Mouse (Mus musculus) CH12.LX (cell line): ENCODE results near the gene Intu.

Source experiments
- CHD1 ChIP-seq: IDR thresholded peaks from 2 replicates; pipeline ENCODE4 v1.6.1; 2012; ENCODE audit warnings: low read depth, low read length, improper control_type of control experiment, inconsistent platforms
- CHD2 ChIP-seq: IDR thresholded peaks from 2 replicates; pipeline ENCODE4 v1.6.1; 2011; ENCODE audit warnings: low read length, improper control_type of control experiment
- CTCF ChIP-seq, 2 experiments: IDR thresholded peaks in 1 of 2; conservative IDR thresholded peaks in 1 of 2; 2 replicates each; pipeline ENCODE4 v1.5.1; 2011 to 2012; ENCODE audit warnings: low read depth in 2 of 2, low read length in 2 of 2, improper control_type of control experiment in 1 of 2, inconsistent platforms in 1 of 2, mild to moderate bottlenecking in 1 of 2, moderate library complexity in 1 of 2
- ETS1 ChIP-seq: conservative IDR thresholded peaks from 2 replicates; pipeline ENCODE4 v1.6.1; 2012; ENCODE audit warnings: low read depth, mild to moderate bottlenecking, inconsistent platforms, low read length, improper control_type of control experiment, moderate library complexity
- MYC ChIP-seq: IDR thresholded peaks from 2 replicates; pipeline ENCODE4 v1.6.1; 2011; ENCODE audit warnings: low read depth, mild to moderate bottlenecking, improper control_type of control experiment, low read length
- POLR2A ChIP-seq: IDR thresholded peaks from 2 replicates; pipeline ENCODE4 v1.6.1; 2011; ENCODE audit warnings: low read depth, mild to moderate bottlenecking, improper control_type of control experiment, low read length
- UBTF ChIP-seq: IDR thresholded peaks from 2 replicates; pipeline ENCODE4 v1.6.1; 2012; ENCODE audit warnings: low read depth, mild to moderate bottlenecking, inconsistent platforms, low read length, improper control_type of control experiment, moderate library complexity
- ZNF384 ChIP-seq: IDR thresholded peaks from 2 replicates; pipeline ENCODE4 v1.6.1; 2012; ENCODE audit warnings: low read depth, low read length, improper control_type of control experiment, inconsistent platforms

DNA sequence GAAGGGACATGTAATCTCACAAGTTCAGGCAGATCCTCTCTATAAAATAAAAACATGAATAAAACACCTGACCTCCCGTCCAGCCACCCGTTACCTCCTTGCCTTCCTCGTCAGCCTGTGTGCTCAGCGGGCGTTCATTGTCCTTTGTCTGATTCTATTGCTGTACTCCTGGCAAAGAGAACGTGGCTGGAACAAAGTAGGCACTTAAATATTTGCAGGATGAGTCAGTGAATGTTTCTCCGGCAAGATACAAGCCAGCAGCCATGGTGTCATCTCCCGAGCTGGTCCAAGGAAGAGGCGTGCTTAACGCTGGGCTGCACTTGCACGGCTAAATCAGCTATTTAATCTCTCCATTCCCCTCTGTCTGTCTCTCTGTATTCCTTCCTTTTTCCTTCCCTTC lies 151.3 kb downstream of the Intu start:
- TF ChIP-seq ZNF384 (no peak), MYC (no peak), ETS1 (no peak), CTCF (conservative IDR thresholded peaks at IDR 0.05 in 1 of 2, IDR thresholded peaks at IDR 0.05 in 1 of 2; ENCODE audit: low read depth in 2 of 2, low read length in 2 of 2) (no peak), POLR2A (no peak), UBTF (no peak), CHD2 (no peak), CHD1 (no peak)
